Mouse (Mus musculus) ES-E14 (cell line): Measurements from ENCODE around the gene Efcab12. TPM values are rescaled to one million over a fixed set of nuclear protein-coding genes. Genes with fewer than 3 reads are reported as not detected.
A peak's percentile ranks its signal among the peaks of the same experiment; 100 is the strongest.

Experiments
- DNase-seq: peaks from one replicate; pipeline ENCODE4 v3.0.0-alpha.2; 2013; ENCODE audit warnings: low read depth, low spot score
- H3K27ac ChIP-seq: 2 replicates; pipeline ENCODE4 v1.5.1; 2012; ENCODE audit warnings: low read depth, mild to moderate bottlenecking, low read length, moderate library complexity, mixed read lengths; ENCODE audit not compliant: poor library complexity, insufficient read depth, severe bottlenecking
- H3K36me3 ChIP-seq: 2 replicates; pipeline ENCODE4 v1.6.1; 2012; ENCODE audit warnings: mild to moderate bottlenecking, low read length, moderate library complexity, mixed read lengths; ENCODE audit not compliant: control insufficient read depth, poor library complexity, insufficient read depth, severe bottlenecking
- H3K4me1 ChIP-seq, 2 experiments: fragments of 150-350 bp in 1 of 2; sonication (generic) in 1 of 2; 2 replicates each; pipeline ENCODE4 v1.6.1; 2012; ENCODE audit warnings: low read length in 2 of 2, mild to moderate bottlenecking in 1 of 2, mixed read lengths in 1 of 2; ENCODE audit not compliant: control insufficient read depth in 2 of 2, insufficient read depth in 2 of 2, poor library complexity in 1 of 2
- H3K4me3 ChIP-seq, 2 experiments: fragments of 150-350 bp in 1 of 2; sonication (generic) in 1 of 2; 2 replicates each; pipeline ENCODE4 v1.5.1; 2012; ENCODE audit warnings: low read length in 2 of 2, low read depth in 1 of 2, mild to moderate bottlenecking in 1 of 2, mixed read lengths in 1 of 2; ENCODE audit not compliant: insufficient read depth in 1 of 2, poor library complexity in 1 of 2, severe bottlenecking in 1 of 2
- H3K9ac ChIP-seq: 2 replicates; pipeline ENCODE4 v1.6.1; 2012; ENCODE audit warnings: low read depth, mild to moderate bottlenecking, low read length, mixed read lengths; ENCODE audit not compliant: poor library complexity, insufficient read depth, severe bottlenecking
- H3K9me3 ChIP-seq: fragments of 150-350 bp; sonication (generic); 2 replicates; pipeline ENCODE4 v1.6.1; 2012; ENCODE audit warnings: low read depth, mild to moderate bottlenecking, low read length; ENCODE audit not compliant: control insufficient read depth, insufficient read depth
- CHD2 ChIP-seq: IDR thresholded peaks from 2 replicates; pipeline ENCODE4 v1.6.1; 2014; ENCODE audit warnings: mild to moderate bottlenecking, low read depth, low read length, inconsistent platforms
- HCFC1 ChIP-seq: IDR thresholded peaks from 2 replicates; pipeline ENCODE4 v1.6.1; 2012; ENCODE audit warnings: low read length, inconsistent platforms, borderline replicate concordance; ENCODE audit not compliant: insufficient read depth
- MAFK ChIP-seq: IDR thresholded peaks from 2 replicates; pipeline ENCODE4 v1.6.1; 2014; ENCODE audit warnings: mild to moderate bottlenecking, low read depth, low read length, inconsistent platforms; ENCODE audit not compliant: insufficient read depth
- ZC3H11A ChIP-seq: IDR thresholded peaks from 2 replicates; pipeline ENCODE4 v1.6.1; 2012; ENCODE audit warnings: low read depth, mild to moderate bottlenecking, inconsistent platforms, low read length, borderline replicate concordance
- ZNF384 ChIP-seq: IDR thresholded peaks from 2 replicates; pipeline ENCODE4 v1.6.1; 2012; ENCODE audit warnings: low read depth, low read length, inconsistent platforms
- in situ Hi-C, 2 experiments: fragments of 600-800 bp; cut with MboI; formaldehyde crosslinking; loops; one replicate each; pipeline ENCODE4 v1.15.1; 2025; ENCODE audit warnings: low sequenced_read_pairs in 2 of 2, inconsistent platforms in 1 of 2; ENCODE audit not compliant: unreplicated experiment in 2 of 2
- total RNA-seq: library from RNA; depleted of rRNA; stranded (reverse); fragments of 300-350 nt; gene quantifications from 2 replicates; pipeline ENCODE4 v1.2.3, GENCODE M21; 2012

Gene Efcab12
- total RNA-seq, 1 experiment = 1.3 TPM

DNA sequence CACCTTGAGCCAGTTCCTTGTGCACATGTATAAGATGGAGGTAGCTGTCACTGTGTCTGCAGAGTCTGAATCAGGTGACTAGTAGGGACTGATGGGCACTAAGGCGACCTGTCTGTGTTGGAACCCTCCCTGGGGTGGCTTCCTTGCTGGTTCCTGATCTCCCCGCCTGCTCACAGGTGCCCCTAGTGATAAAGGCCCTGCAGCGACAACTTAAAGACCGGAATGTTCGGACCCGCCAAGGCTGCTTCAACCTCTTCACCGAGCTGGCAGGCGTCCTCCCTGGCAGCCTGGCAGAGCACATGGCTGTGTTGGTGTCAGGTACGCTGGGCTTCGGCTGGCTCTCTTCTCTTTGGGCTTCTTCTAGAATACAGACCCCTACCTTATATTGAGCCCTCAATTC lies 47.2 kb downstream of the Efcab12 start:
- in situ Hi-C loops = no loop called here
- peaks cover 50% of the 10 kb centered on the region; the same call in 1 of the 2 replicates for H3K36me3 ChIP-seq
- TF ChIP-seq HCFC1 (no peak), ZC3H11A (no peak), ZNF384 (no peak), CHD2 (no peak), MAFK (no peak)
- peaks cover 0 to 4% of the 10 kb centered on the region in 2 experiments; a peak in 2 of 4 replicates for H3K4me1 ChIP-seq
- no peak for DNase-seq
- H3K9me3 ChIP-seq = no peaks in the 10 kb centered on the region
- H3K9ac ChIP-seq = no peak overlapping the region
- H3K4me3 ChIP-seq = no peak overlapping the region
- H3K27ac ChIP-seq = no peak overlapping the region

DNA sequence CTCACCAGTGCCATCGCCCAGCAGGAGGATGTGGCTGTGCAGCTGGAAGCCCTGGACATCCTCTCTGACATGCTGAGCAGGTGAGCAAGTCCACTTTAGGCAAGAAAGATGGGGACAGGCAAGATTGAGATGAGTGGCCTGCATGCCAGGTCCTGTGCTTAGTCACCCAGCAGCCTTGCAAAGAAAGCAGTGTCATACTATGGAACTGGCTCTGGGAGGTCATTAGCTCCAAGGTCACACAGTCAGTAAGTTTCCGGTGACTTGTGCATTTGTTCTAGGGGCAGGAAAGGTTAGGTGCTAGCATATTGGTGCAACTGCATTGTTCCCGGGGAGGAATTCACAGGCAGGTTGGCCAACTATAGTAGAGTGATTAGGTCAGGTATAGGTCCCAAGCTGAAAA lies 55.4 kb downstream of the Efcab12 start:
- Histone ChIP-seq H3K36me3 (peaks cover 46% of the 10 kb centered on the region), H3K27ac (no peak overlapping the region), H3K4me1 (no peaks in the 10 kb centered on the region), H3K4me3 (no peak overlapping the region), H3K9ac (no peak overlapping the region), H3K9me3 (no peaks in the 10 kb centered on the region)
- no peak for DNase-seq
- TF ChIP-seq ZC3H11A = no peak
- TF ChIP-seq MAFK = 0 out of 2 replicates have a peak, but pooled peaks have one; percentile 8
- in situ Hi-C loops = no loop called here

DNA sequence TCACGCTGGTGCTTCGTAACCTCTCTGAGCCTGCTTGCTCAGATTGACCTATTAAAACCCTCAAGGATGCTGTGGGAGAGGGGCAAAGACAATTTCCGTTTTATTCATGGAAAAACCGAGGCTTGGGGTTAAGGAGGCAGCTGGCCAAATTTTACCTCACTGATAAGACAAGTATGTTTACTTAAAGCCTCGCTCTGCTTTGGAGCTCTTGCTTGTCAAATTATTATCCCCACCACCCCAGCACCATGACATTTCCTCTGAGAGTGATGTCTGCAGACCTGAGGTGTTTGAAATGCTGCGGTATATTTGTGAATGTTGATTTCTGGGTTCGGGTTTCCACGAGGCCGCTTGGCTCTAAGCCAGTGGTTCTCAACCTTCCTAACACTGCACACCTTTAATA lies 61.8 kb downstream of the Efcab12 start:
- Histone ChIP-seq H3K36me3 (peaks cover 5% of the 10 kb centered on the region; the same call in 1 of the 2 replicates), H3K9me3 (no peaks in the 10 kb centered on the region), H3K4me1 (peaks cover 0 to 7% of the 10 kb centered on the region in 2 experiments; a peak in 2 of 4 replicates), H3K9ac (no peak overlapping the region), H3K4me3 (no peak overlapping the region), H3K27ac (no peak overlapping the region)
- no peak for DNase-seq
- in situ Hi-C loops = no loop called here
- TF ChIP-seq CHD2 (no peak), MAFK (no peak), ZNF384 (no peak), ZC3H11A (no peak), HCFC1 (no peak)

DNA sequence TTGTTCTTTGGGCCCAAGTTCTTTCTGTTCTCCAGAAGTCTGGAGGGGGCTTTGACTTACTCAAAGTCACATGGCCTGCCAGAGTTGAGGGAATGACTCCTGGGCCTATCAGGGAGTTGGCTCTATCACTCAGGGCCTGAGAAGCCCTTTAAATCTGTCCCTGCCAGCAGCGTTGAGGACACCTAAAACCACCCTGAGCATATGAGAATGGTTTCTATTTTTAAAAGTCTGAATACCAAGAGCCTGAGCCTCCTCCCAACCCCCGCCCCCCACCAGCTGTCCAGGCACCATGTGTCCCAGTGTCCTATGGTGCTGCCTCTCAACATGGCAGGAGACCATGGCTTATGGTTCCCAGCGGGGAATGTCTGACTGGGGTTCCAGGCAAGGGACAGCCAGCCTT lies 62.4 kb downstream of the Efcab12 start:
- Histone ChIP-seq H3K9ac (peak overlapping the region; percentile 34; the same call in 1 of the 2 replicates), H3K9me3 (no peaks in the 10 kb centered on the region), H3K36me3 (peaks cover 2% of the 10 kb centered on the region; the same call in 1 of the 2 replicates), H3K27ac (no peak overlapping the region), H3K4me1 (peaks cover 0 to 7% of the 10 kb centered on the region in 2 experiments; a peak in 2 of 4 replicates), H3K4me3 (no peak overlapping the region)
- in situ Hi-C loops = no loop called here
- DNase-seq = no peak
- TF ChIP-seq MAFK = no peak
- no peak for TF ChIP-seq ZC3H11A
- no peak for TF ChIP-seq HCFC1
- no peak for TF ChIP-seq ZNF384
- TF ChIP-seq CHD2 = no peak

DNA sequence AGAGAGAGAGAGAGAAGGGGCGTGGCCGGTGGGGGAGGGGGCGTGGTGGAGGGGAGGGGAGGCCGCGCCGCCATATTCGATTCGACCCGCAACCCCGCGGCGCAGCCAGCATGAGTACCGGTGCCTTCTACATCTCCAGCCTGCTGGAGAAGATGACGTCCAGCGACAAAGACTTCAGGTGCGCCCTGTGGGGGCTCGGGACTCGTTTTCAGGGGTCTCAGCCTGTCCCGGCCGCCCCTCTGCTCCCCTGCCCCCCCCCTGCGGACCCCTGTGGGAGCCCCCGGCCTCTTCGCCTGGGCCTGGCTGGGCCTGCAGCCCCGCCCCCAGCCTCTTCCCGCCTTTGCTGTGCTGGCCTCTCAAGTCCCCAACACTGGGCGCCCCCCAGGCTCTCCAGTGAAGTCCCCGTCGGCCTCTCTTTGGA lies 63.7 kb downstream of the Efcab12 start, which contains the start of gene Cand2:
Cand2 (plus strand) TSS at position 38 of the 421 bp plus-strand sequence.
- Histone ChIP-seq H3K36me3 (no peaks in the 10 kb centered on the region; the same call in 1 of the 2 replicates), H3K4me3 (peak within 1 kb of the TSS; percentile 86 to 97), H3K9ac (peak within 1 kb of the TSS; percentile 75), H3K9me3 (no peaks in the 10 kb centered on the region), H3K27ac (no peak within 1 kb of the TSS; the same call in 1 of the 2 replicates), H3K4me1 (peaks cover 0 to 7% of the 10 kb centered on the region in 2 experiments; a peak in 2 of 4 replicates)
- TF ChIP-seq ZC3H11A (no peak), CHD2 (no peak), HCFC1 (no peak), MAFK (no peak), ZNF384 (no peak)
- DNase-seq = peak; percentile 47
- in situ Hi-C loops = loop anchor here in 1 of 2 experiments (5.0 kb wide), 1 partner anchor 52 kb away; no protein-coding TSS in a partner anchor
